Mouse (Mus musculus) ovary, postnatal 14 days (tissue): ENCODE data around the gene Myh13.

Source experiments
- DNase-seq: peaks from one replicate; pipeline ENCODE4 v3.0.0; 2022; ENCODE audit warnings: low spot score

Myh13 gene

GRCm38 (mm10) chr11:67390679-67391384, 69.4 kb downstream of the Myh13 start:
- DNase-seq, result no peak

GRCm38 (mm10) chr11:67392369-67392768, 70.9 kb downstream of the Myh13 start:
- DNase-seq, result no peak

GRCm38 (mm10) chr11:67400956-67401355, 79.5 kb downstream of the Myh13 start:
- no peak for DNase-seq

- DNase-seq, result no peak
These were observed 93.0 kb downstream of the Myh13 start for GRCm38 (mm10) chr11:67414346-67414940.
